Mouse (Mus musculus): ENCODE measurements around the gene Nkain4.

- TF ChIP-seq EP300 (IDR thresholded peaks at IDR 0.05) (no peak), CTCF (IDR thresholded peaks at IDR 0.05) (no peak)
Observed at GRCm38 (mm10) chr2:180987432-180988030, 33.0 kb upstream of the Nkain4 start.
